Mouse (Mus musculus) testis, adult 2 months (tissue): ENCODE measurements around the gene Acaca.

Experiments
- CTCF ChIP-seq: fragments of 200-500 bp; IDR thresholded peaks from 2 replicates; pipeline ENCODE4 v1.5.1; 2012; ENCODE audit warnings: low read depth, mild to moderate bottlenecking, inconsistent platforms, low read length, moderate library complexity; ENCODE audit not compliant: control insufficient read depth, insufficient read depth, insufficient replicate concordance
- POLR2A ChIP-seq: fragments of 200-500 bp; IDR thresholded peaks from 2 replicates; pipeline ENCODE4 v1.6.1; 2012; ENCODE audit warnings: low read depth, mild to moderate bottlenecking, inconsistent platforms, low read length, moderate library complexity; ENCODE audit not compliant: control insufficient read depth

GRCm38 (mm10) chr11:84090572-84090971 is 38.9 kb upstream of the Acaca start:
- no peak for TF ChIP-seq POLR2A
- TF ChIP-seq CTCF, result no peak
